Mouse (Mus musculus): Measurements from ENCODE around the gene 1700017N19Rik. TPM values are rescaled to one million over a fixed set of nuclear protein-coding genes. Genes with fewer than 3 reads are reported as not detected.

The 1700017N19Rik gene
- total and polyA plus RNA-seq, 2 experiments from 2014 or later, result 0.23 TPM; not detected in 1

GRCm38 (mm10) chr10:100575294-100575693 is 15.0 kb upstream of the 1700017N19Rik start:
- H3K9ac ChIP-seq (replicated peaks; ENCODE audit: low read length), result no peak overlapping the region
- no peak for TF ChIP-seq CTCF (IDR thresholded peaks at IDR 0.05; ENCODE audit: low read depth)
- no peak for ATAC-seq
- H3K4me2 ChIP-seq (ENCODE audit: low read depth, low read length), result no peak overlapping the region
- no peak overlapping the region for H3K27ac ChIP-seq
- H3K4me3 ChIP-seq (ENCODE audit: low read length), result no peak overlapping the region
- no peaks in the 10 kb centered on the region for H3K9me3 ChIP-seq (ENCODE audit: low read length)
- peaks cover 27% of the 10 kb centered on the region; the same call in 1 of the 2 replicates for H3K36me3 ChIP-seq (ENCODE audit: insufficient read depth, low read length)
- no peaks in the 10 kb centered on the region for H3K27me3 ChIP-seq (ENCODE audit: insufficient read depth, low read length)
- DNase-seq (ENCODE audit: low spot score), result no peak
- 90% methylated on average over 7 of the region's 7 CpGs for WGBS
- no peaks in the 10 kb centered on the region for H3K4me1 ChIP-seq (ENCODE audit: insufficient read depth, low read length)

GRCm38 (mm10) chr10:100584178-100584577 is 6.1 kb upstream of the 1700017N19Rik start:
- H3K27me3 ChIP-seq (ENCODE audit: insufficient read depth, low read length), result no peaks in the 10 kb centered on the region
- no peak overlapping the region for H3K4me2 ChIP-seq (ENCODE audit: low read depth, low read length)
- DNase-seq (ENCODE audit: low spot score) (no peak), ATAC-seq (no peak)
- H3K36me3 ChIP-seq (ENCODE audit: insufficient read depth, low read length), result peaks cover 4% of the 10 kb centered on the region; the same call in 1 of the 2 replicates
- H3K9me3 ChIP-seq (ENCODE audit: low read length), result no peaks in the 10 kb centered on the region
- no peak overlapping the region for H3K4me3 ChIP-seq (ENCODE audit: low read length)
- H3K9ac ChIP-seq (replicated peaks; ENCODE audit: low read length), result no peak overlapping the region
- H3K27ac ChIP-seq, result no peak overlapping the region
- 83% methylated on average over 3 of the region's 3 CpGs for WGBS
- no peak for TF ChIP-seq CTCF (IDR thresholded peaks at IDR 0.05; ENCODE audit: low read depth)
- 0 out of 2 replicates have a peak, but pooled peaks cover 6% of the 10 kb centered on the region for H3K4me1 ChIP-seq (ENCODE audit: insufficient read depth, low read length)

- Histone ChIP-seq H3K9me3 (ENCODE audit: low read length) (no peaks in the 10 kb centered on the region), H3K4me2 (ENCODE audit: low read depth, low read length) (peak overlapping the region; percentile 79), H3K9ac (replicated peaks; ENCODE audit: low read length) (peak overlapping the region; percentile 83), H3K27ac (peak overlapping the region; percentile 75), H3K36me3 (ENCODE audit: insufficient read depth, low read length) (peaks cover 4% of the 10 kb centered on the region; the same call in 1 of the 2 replicates), H3K4me1 (ENCODE audit: insufficient read depth, low read length) (0 out of 2 replicates have a peak, but pooled peaks cover 6% of the 10 kb centered on the region), H3K4me3 (ENCODE audit: low read length) (peak overlapping the region; percentile 66), H3K27me3 (ENCODE audit: insufficient read depth, low read length) (no peaks in the 10 kb centered on the region)
- no peak for TF ChIP-seq CTCF (IDR thresholded peaks at IDR 0.05; ENCODE audit: low read depth)
- ATAC-seq (no peak; the same call in 1 of the 2 replicates), DNase-seq (ENCODE audit: low spot score) (no peak)
- WGBS, result 28% methylated on average over 7 of the region's 7 CpGs
These were observed 1.8 kb upstream of the 1700017N19Rik start for GRCm38 (mm10) chr10:100588524-100588923.

GRCm38 (mm10) chr10:100588932-100589388 is 1.3 kb upstream of the 1700017N19Rik start:
- Histone ChIP-seq H3K4me2 (ENCODE audit: low read depth, low read length) (peak overlapping the region; percentile 79), H3K27ac (peak overlapping the region; percentile 75), H3K9me3 (ENCODE audit: low read length) (no peaks in the 10 kb centered on the region), H3K9ac (replicated peaks; ENCODE audit: low read length) (peak overlapping the region; percentile 83), H3K4me1 (ENCODE audit: insufficient read depth, low read length) (0 out of 2 replicates have a peak, but pooled peaks cover 6% of the 10 kb centered on the region), H3K4me3 (ENCODE audit: low read length) (peak overlapping the region; percentile 66), H3K36me3 (ENCODE audit: insufficient read depth, low read length) (peaks cover 4% of the 10 kb centered on the region; the same call in 1 of the 2 replicates), H3K27me3 (ENCODE audit: insufficient read depth, low read length) (no peaks in the 10 kb centered on the region)
- peak; percentile 99 for ATAC-seq
- DNase-seq (ENCODE audit: low spot score), result peak; percentile 97
- under 1% methylated on average over 31 of the region's 31 CpGs for WGBS
- TF ChIP-seq CTCF (IDR thresholded peaks at IDR 0.05; ENCODE audit: low read depth), result no peak

- Histone ChIP-seq H3K4me3 (ENCODE audit: low read length) (no peak overlapping the region), H3K27me3 (ENCODE audit: insufficient read depth, low read length) (no peaks in the 10 kb centered on the region), H3K36me3 (ENCODE audit: insufficient read depth, low read length) (no peaks in the 10 kb centered on the region), H3K9ac (replicated peaks; ENCODE audit: low read length) (no peak overlapping the region), H3K9me3 (ENCODE audit: low read length) (no peaks in the 10 kb centered on the region), H3K4me2 (ENCODE audit: low read depth, low read length) (no peak overlapping the region), H3K4me1 (ENCODE audit: insufficient read depth, low read length) (no peaks in the 10 kb centered on the region), H3K27ac (no peak overlapping the region)
- DNase-seq (ENCODE audit: low spot score), result no peak
- no peak for ATAC-seq
- WGBS, result 87% methylated on average over 3 of the region's 3 CpGs
- TF ChIP-seq CTCF (IDR thresholded peaks at IDR 0.05; ENCODE audit: low read depth), result no peak
These were observed 8.1 kb downstream of the 1700017N19Rik start for GRCm38 (mm10) chr10:100598339-100598738.

GRCm38 (mm10) chr10:100603511-100603910 is 13.2 kb downstream of the 1700017N19Rik start:
- no peak for TF ChIP-seq CTCF (IDR thresholded peaks at IDR 0.05; ENCODE audit: low read depth)
- Histone ChIP-seq H3K4me3 (ENCODE audit: low read length) (no peak overlapping the region), H3K4me1 (ENCODE audit: insufficient read depth, low read length) (no peaks in the 10 kb centered on the region), H3K27me3 (ENCODE audit: insufficient read depth, low read length) (no peaks in the 10 kb centered on the region), H3K36me3 (ENCODE audit: insufficient read depth, low read length) (no peaks in the 10 kb centered on the region), H3K9me3 (ENCODE audit: low read length) (no peaks in the 10 kb centered on the region), H3K4me2 (ENCODE audit: low read depth, low read length) (no peak overlapping the region), H3K27ac (no peak overlapping the region), H3K9ac (replicated peaks; ENCODE audit: low read length) (no peak overlapping the region)
- WGBS, result 75% methylated on average over 9 of the region's 9 CpGs
- no peak for ATAC-seq
- DNase-seq (ENCODE audit: low spot score), result peak; percentile 15

GRCm38 (mm10) chr10:100604254-100604653 is 14.0 kb downstream of the 1700017N19Rik start:
- no peak overlapping the region for H3K4me2 ChIP-seq (ENCODE audit: low read depth, low read length)
- H3K27me3 ChIP-seq (ENCODE audit: insufficient read depth, low read length), result no peaks in the 10 kb centered on the region
- no peak overlapping the region for H3K4me3 ChIP-seq (ENCODE audit: low read length)
- ATAC-seq (peak; percentile 80), DNase-seq (ENCODE audit: low spot score) (peak; percentile 70)
- H3K4me1 ChIP-seq (ENCODE audit: insufficient read depth, low read length), result no peaks in the 10 kb centered on the region
- TF ChIP-seq CTCF (IDR thresholded peaks at IDR 0.05; ENCODE audit: low read depth), result peak; percentile 70
- whole genome bisulfite sequencing, result 67% methylated on average over 2 of the region's 2 CpGs
- no peak overlapping the region for H3K9ac ChIP-seq (replicated peaks; ENCODE audit: low read length)
- no peak overlapping the region for H3K27ac ChIP-seq
- no peaks in the 10 kb centered on the region for H3K36me3 ChIP-seq (ENCODE audit: insufficient read depth, low read length)
- H3K9me3 ChIP-seq (ENCODE audit: low read length), result no peaks in the 10 kb centered on the region
